Mouse (Mus musculus) lung, postnatal 25 days (tissue): ENCODE data around the gene Slc10a7.

Source experiments
- DNase-seq: peaks from one replicate; pipeline ENCODE4 v3.0.0; 2022; ENCODE audit warnings: low spot score

Slc10a7 gene

GRCm38 (mm10) chr8:78624738-78625442, 115.7 kb downstream of the Slc10a7 start:
- no peak for DNase-seq

GRCm38 (mm10) chr8:78626632-78627031, 117.5 kb downstream of the Slc10a7 start:
- no peak for DNase-seq

- no peak for DNase-seq
Observed at GRCm38 (mm10) chr8:78627793-78628192, 118.6 kb downstream of the Slc10a7 start.

GRCm38 (mm10) chr8:78630414-78631164, 121.4 kb downstream of the Slc10a7 start:
- DNase-seq = no peak

- DNase-seq = no peak
Observed at GRCm38 (mm10) chr8:78633012-78633411, 123.9 kb downstream of the Slc10a7 start.

- no peak for DNase-seq
Observed at GRCm38 (mm10) chr8:78634018-78634417, 124.9 kb downstream of the Slc10a7 start.

GRCm38 (mm10) chr8:78634523-78635240, 125.5 kb downstream of the Slc10a7 start:
- DNase-seq = no peak

GRCm38 (mm10) chr8:78635241-78635771, 126.2 kb downstream of the Slc10a7 start:
- DNase-seq = no peak

GRCm38 (mm10) chr8:78641919-78642318, 132.8 kb downstream of the Slc10a7 start:
- no peak for DNase-seq

- no peak for DNase-seq
Observed at GRCm38 (mm10) chr8:78642376-78642775, 133.2 kb downstream of the Slc10a7 start.

- DNase-seq = no peak
Observed at GRCm38 (mm10) chr8:78647000-78647656, 138.0 kb downstream of the Slc10a7 start.

GRCm38 (mm10) chr8:78647846-78648245, 138.7 kb downstream of the Slc10a7 start:
- no peak for DNase-seq

- DNase-seq = peak; percentile 81
Observed at GRCm38 (mm10) chr8:78648918-78649317, 139.8 kb downstream of the Slc10a7 start.

- DNase-seq = no peak
Observed at GRCm38 (mm10) chr8:78651670-78652069, 142.5 kb downstream of the Slc10a7 start.

GRCm38 (mm10) chr8:78655351-78656045, 146.4 kb downstream of the Slc10a7 start:
- DNase-seq = no peak

GRCm38 (mm10) chr8:78656700-78657370, 147.7 kb downstream of the Slc10a7 start:
- DNase-seq = no peak

GRCm38 (mm10) chr8:78658172-78658571, 149.0 kb downstream of the Slc10a7 start:
- DNase-seq = no peak

- no peak for DNase-seq
Observed at GRCm38 (mm10) chr8:78659617-78660187, 150.6 kb downstream of the Slc10a7 start.

GRCm38 (mm10) chr8:78664306-78664940, 155.3 kb downstream of the Slc10a7 start:
- no peak for DNase-seq

- no peak for DNase-seq
Observed at GRCm38 (mm10) chr8:78667399-78667798, 158.3 kb downstream of the Slc10a7 start.
